Mouse (Mus musculus): ENCODE results near the gene Rrp7a.

GRCm38 (mm10) chr15:83068270-83068669 lies 54.3 kb downstream of the Rrp7a start:
- TF ChIP-seq CTCF (conservative IDR thresholded peaks at IDR 0.05; ENCODE audit: low read length) = peak; percentile 35
- no peak for TF ChIP-seq NANOG (IDR thresholded peaks at IDR 0.05; ENCODE audit: borderline replicate concordance, low read length)

Measured in E14TG2a.4 (cell line).